Mouse (Mus musculus): ENCODE results near the gene Gm27027.

Gene Gm27027

DNA sequence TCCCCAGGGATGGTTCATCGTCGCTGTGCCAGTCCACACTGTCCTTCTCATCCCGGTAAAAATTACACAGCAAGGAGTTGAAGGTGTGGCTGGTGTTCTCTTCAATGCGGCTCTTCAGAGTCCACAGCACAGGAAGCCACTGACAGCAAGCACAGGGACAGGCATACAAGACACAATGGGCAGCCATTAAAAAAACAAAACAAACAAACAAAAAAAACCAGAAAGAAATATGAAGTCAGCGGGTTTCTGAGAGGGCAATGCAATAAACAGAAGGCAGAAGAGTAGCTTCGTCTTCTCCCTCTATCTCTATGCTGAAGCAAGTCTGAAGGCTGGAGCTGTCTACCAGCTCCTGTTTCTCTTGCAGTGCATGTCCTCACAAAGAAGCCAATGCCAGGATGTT lies at the start of gene Gm27027:
TSS of gene Gm27027 (minus strand) at position 101 of the 400 bp plus-strand sequence.
- no peak for DNase-seq

DNA sequence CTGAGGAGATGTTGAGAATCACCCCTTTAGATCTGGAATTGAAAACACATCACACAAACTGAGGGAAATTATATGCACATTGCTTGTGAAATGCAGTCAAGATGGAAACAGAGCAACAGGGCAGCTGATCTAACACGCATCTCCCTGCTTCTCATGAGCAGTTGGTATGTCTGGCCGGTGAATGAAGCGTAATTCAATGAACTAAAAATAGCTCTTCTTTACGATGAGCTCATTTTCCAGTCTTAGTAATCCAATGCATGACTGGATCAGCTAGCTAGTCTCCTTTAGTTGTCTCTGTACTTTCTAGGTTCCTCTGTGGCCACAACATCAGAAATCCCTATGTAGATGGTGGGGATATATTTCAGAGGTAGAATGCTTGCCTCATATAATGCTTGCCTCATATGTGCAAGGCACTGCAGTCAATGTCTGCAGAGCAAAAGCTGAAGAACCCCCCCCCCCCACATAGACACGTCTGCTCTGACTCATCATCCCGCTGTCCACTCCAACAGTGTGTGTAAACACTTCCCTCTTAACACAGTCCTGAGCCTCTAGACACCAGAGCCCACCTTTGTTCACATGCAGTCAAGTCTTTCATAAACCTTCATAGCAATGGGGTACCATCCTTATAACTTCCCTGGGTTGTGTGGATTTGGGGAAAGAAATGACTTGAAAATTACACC lies 49.4 kb upstream of the Gm27027 start:
- DNase-seq, result no peak

DNA sequence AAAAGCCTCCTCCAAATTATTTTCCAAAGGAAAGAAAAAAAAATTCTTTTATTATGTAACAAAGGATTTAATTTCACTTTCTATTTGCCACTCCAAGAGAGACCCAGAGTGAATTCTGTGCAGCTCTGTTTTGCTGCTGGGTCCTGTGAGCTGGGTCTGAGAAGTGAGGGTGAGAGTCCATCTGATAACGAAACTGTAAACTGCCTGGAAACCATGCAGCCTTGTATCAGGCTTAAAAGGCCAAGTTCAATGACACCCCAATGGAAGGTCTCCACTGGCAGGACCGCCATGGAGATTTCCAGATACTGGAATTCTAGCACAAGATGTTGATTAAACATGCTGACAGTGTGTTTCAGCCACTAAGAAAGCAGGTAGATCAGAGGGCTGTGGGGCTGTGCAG lies 48.0 kb upstream of the Gm27027 start:
- DNase-seq, result no peak

DNA sequence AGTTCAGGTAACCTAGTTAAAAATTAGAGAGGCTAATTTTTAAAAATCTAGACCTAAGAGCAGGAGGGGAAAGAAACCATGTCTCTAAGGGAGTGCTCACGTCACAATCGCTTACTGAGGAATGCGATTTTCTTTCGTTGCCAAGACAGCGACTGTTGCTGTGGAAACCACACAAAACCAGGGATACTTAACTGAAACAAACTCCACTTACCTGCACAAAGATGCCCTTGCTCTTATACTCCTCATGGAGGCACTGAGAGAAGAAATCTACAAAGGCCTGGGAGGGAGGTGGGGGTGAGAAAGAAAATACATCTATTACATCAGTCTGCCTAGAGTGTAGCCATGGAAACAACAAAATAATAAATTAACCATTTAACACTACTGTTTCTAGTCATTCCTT lies 47.5 kb upstream of the Gm27027 start:
- DNase-seq, result peak; percentile 31

DNA sequence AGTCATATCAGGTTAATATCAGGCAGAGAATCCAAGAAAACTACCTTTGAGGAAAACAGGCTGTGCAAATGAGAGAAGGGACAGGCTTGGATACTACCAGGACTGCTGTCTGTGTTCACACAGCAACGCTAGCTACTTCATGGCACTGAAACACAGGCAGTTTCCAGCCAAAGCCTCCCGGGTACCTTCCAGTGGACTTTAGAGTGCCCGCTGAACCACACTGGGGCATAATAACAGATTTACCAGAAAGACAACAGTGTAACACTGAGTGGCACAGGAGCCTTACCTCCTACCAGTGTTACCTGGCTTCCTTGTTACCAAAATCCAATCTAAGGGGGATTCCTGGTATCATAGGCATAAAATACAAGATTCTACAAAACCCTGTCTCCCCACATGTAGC lies 46.3 kb upstream of the Gm27027 start:
- no peak for DNase-seq

DNA sequence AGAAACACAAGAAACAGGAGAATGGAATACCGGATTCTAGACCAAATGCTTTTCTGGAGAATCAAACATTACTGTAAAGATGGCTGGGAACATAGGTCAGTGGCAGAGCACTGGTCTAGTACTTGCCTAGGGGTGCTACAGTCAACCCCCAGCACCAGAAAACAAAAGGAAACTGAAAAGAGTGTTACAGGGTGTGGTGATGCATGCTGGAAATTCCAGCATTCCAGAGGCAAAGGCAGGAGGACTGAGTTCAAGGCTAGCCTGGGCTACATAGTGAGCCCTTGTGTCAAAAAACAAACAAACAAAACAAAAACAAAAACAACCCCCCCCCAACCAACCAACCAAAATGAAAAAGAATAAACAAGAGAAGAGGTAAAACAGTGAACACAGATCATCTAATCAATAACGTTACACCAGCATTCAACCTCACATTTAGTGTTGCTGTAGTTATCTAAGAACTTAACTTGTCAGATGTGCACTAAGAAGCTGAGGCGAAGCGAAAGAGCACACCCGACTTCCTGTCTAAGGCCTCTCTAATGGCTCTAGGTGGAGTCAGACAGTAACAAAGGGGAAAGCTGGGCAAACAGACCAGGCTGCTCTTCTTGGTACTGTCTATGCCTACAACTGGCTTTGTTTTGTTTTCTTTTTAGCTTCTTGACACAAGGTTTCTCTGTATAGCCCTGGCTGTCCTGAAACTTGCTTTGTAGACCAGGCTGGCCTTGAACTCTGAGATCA lies 44.4 kb upstream of the Gm27027 start:
- DNase-seq, result no peak

DNA sequence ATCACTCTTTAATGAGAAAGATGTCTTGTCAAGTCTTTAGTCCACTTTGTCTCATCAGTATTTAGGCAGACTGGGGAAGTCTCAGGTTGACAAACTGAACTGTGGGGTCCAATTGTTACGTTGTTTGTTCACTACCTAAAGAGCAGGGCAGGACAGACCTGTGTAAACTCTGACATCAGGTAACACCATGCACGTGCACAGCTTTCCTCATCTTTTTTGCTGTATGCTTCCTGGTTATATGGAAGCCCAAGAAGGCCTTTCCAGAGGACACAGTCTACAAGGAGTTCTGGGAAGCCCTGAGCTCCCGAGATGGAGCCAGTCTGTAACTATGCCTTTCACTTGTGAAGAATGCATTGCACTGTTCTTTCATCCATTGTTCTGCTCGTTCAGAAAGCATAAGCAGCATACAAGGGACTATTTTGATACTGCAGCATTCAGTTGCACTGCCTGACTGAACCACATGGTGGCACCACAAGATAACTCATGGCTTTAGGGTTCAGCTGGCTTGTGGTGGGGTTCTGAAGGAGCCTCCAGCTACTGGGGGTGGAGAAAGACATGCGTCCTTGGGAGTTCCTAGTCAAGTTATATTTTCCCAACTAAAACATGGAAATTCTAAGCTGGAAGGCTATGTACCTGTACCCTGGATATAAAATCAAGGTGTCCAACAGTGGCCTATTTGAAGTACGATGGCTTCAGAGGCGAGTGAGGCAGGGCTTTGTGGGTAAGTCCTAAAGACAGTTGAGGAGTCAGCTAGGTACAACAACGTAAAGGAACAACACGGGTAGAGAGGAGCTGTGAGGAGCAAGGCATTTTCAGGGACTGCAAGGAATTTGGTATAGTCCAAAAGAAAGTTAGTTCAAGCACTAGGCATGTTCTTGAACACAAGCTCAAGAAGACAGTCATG lies 39.5 kb upstream of the Gm27027 start:
- DNase-seq, result peak; percentile 68

DNA sequence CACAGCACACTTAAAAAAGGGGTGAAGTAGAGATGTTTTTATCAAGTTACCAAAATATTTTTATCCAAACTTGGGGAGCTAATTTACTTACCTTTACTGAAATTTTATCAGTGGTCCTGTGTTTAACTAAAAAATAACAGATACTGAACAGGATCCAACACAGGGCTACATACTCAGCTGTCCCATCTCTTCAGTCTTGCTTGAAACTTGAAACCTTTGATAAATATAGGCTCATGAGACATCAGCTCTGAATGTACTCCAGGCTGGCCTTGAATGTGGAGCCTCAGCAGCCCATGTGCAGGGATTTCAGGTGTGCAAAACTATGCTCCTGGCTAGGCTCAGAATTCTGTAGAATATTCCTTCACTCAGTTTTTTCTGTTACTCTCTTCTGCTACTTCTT lies 34.4 kb upstream of the Gm27027 start:
- no peak for DNase-seq

DNA sequence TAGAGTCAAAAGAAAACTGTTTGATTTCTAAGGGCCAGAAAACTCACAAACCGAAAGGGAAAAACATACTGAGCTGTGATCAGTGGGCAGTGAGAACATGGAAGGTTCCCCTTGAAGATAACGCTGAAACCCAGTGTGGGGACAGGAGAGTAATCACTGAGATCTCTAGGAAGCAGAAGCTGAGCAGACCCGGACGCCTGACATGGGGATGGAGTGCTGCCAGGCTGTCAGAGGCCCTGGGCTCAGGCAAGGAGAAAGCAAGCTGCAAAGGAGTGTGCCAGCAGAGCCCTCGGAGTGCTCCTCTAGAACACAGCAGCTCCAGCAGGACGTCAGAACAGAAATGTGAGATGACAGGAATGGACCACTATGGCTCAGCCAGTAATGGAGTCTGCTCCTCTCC lies 28.5 kb upstream of the Gm27027 start:
- DNase-seq, result no peak

DNA sequence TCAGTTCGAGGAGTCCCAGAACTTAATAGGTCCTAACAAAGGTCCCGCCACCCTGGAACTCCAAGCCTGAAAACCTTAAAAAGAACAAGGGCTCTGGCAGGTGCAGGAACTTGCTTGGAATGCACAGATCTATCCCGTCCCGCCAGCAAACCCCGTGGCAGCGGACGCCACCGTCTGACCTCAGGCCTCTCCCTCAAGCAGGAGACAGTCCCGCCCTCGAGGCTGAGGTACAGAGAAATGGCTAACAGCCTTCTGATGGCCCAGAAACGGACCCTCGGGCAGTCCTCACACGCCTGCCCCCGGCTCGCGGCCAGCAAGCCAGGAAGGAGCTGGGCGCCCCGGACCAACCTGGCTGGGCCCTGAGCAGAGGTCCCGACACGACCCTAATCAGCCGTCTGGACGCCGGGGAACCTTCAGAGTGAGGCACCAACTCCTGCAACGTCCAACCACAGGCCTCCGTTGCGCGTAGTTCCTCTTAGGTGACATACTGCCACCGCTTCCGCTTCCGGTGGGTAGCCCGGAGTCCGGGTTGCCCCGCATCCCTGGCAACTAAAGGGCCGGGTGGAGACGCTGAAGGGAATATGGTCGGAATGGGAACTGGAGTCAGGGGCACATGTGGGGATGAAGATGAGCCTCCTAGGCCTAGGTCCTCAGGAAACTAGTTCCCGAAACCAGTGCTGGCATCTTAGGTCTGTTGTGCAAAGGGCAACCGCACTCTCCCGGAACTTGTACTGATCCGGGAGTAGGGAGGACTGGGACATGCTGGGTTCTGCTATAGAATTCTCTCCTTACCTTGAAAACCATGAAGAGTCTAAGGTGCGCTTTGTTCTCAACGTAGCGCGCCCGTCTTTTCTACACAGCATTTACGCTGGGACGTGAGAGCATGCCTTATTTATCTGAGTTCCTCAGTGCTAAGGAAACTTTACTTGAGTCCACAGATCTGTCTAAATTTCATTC lies 14.5 kb upstream of the Gm27027 start, which contains the start of gene Alkbh3:
TSS of gene Alkbh3 (minus strand) at position 473 of the 957 bp plus-strand sequence.
- peak; percentile 96 for DNase-seq

DNA sequence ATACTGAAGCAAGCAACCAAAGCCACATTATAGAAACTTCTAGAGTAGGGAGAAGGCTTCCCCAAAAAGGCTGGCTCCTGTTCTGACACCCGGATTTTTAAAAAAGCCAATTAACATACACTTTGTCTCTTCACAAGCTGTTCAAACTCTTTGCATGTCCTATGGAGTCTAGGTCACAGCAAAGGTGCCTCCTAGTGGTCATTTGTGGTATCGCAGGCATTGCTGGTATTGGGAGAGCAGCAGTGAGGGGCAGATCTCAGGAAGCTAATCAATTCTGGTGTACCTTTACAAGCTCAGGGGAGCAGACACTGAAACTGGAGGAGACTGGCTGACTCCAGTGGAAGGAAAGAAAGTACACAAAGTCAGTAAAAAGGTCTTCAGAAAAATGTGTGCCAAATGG lies 6.2 kb upstream of the Gm27027 start:
- DNase-seq, result peak; percentile 83

DNA sequence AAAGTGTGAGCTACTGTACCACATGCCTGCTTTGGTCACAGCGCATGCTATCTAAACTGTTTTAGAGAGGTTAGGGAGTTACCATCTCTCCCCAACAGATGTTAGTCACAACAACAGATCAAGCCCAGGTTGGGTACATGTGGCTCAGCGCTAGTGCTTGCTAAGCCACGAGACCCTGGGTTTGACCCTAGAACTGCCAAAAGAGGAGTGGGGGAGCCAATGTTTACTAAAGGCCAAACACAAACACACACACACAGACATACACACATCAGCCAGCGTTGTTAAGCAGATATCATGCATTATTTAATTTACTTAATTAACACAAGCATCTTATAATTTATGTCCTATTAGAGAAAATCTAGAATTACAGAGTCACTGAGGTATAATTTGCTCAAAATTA lies 5.8 kb upstream of the Gm27027 start:
- DNase-seq, result no peak

DNA sequence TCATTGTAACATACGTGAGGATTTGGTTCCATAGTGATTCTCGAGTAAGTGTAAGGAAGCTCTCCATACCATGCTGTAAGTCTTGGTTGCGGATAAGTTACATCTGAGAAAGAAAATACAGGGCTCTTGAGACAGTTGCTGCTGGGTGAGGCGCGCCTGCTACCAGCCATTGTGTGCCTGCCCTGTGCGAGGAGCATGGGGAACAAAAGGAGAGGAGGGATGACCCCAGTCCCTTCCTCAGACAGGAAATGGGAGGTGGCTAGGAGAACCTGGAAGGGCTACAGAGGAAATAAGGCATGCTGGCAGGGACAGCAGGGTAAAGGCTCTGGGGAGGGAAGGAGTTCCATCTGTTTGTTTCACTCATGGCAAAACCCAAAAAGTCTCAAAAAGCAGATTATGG lies 5.3 kb upstream of the Gm27027 start:
- no peak for DNase-seq

DNA sequence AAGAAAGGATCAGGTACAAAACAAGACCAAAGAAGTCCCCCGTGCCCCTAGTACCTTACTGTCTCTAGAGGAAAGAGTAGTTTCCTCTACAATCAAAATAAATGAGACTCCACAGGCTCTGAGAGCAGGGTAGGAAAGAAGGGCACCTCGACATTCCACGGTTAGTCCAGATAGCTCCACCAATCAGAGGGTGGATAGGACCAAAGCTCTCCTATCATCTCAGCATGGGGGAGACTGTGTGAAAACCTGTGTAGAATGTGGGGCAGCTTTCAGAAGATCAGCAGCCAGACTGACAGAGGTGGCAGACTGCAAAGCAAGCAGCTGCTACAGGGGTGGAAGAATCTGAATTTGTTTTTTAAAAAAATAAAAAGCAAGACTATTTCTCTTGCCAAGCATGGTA lies 3.3 kb downstream of the Gm27027 start:
- DNase-seq, result no peak

DNA sequence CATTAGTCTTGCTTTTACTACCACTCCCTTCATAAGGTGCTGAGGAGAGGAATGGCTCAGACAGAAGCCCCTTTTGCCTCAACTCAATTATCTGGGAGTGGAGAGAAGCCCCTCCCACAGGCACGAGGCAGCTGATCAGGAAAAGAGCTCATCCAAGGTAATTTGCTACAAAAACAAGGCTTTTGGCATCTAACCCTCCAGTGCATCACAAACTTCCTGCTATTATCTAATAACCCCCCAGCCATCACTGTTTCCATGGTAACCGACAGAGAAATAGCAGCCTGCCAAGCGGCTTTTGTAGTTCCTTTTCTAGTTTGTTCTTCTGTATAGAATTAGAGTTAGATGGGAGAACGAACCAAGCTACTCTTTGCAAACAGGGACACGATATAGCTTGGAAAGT lies 3.9 kb downstream of the Gm27027 start:
- peak; percentile 24 for DNase-seq

DNA sequence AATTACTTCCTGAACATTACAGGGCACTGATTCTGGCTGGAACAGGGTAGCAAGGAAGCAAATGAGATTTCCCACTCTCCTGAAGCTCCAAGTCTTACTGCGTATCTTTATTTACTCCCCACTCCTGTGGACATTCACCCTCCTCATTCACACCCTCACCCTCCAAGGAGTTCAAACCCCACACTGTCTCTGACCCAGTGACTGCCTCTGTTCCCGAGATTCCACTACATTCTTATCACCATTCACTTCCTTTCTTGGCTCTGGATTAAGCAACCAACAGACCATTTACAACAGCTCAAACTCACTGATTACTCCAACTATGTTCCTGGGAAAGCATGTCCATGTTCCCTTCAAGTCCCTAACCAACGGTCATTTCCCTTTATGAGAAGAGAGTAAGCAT lies 4.8 kb downstream of the Gm27027 start:
- DNase-seq, result no peak

DNA sequence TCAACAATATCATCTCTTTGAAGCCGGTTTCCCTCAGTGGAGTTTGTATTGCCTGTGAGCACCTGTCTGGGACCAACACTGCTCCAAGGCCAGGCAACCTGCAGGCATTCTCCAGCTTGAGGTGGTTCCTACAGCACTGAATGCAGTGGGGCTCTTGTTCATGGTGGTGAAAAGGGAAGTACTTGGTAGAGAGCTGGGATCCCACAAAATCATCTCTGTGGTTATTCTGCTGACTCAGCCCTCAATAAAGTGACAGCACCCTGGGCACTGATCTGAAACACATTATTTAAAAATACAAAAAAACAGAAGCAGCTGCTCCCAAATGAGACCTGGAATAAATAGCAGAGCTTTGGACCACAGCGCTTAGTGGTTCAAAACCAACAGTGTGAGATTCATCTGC lies 7.7 kb downstream of the Gm27027 start:
- DNase-seq, result no peak

DNA sequence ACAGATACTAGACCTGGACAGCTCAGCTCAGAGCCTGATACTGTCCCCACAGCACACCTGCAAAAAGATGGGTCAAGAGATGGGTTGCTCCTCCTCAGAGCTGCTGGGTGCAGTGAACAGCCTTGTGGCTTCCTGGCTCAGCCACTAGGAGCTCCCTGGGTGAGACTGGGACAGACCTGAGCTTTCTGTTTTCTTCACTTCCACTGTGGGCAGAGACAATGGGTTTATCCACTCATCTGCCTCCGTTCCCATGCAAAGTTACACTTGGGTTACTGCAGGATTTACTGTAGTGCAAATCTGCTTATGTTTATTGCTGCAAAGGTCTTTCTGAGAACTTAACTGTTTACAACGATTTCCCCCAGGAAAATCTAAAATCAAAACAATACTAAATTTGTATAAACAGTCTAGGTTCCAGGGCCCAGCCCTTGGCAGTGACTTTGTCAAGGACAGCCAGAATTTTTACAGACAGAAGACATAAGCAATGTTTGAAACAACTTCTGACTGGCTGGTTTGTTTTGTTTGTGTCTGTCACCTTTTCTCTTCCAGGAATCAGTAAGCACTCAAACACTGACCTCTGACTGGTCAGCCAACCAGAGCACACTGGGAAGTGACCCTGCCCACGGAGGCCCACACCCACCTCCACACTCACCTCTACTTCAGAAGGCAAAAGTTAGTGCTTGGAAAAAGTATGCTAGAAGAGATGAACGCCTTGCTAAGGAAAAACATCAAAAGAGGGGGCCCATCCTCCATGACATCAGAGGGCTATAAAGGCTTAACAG lies 13.5 kb downstream of the Gm27027 start:
- DNase-seq, result no peak

DNA sequence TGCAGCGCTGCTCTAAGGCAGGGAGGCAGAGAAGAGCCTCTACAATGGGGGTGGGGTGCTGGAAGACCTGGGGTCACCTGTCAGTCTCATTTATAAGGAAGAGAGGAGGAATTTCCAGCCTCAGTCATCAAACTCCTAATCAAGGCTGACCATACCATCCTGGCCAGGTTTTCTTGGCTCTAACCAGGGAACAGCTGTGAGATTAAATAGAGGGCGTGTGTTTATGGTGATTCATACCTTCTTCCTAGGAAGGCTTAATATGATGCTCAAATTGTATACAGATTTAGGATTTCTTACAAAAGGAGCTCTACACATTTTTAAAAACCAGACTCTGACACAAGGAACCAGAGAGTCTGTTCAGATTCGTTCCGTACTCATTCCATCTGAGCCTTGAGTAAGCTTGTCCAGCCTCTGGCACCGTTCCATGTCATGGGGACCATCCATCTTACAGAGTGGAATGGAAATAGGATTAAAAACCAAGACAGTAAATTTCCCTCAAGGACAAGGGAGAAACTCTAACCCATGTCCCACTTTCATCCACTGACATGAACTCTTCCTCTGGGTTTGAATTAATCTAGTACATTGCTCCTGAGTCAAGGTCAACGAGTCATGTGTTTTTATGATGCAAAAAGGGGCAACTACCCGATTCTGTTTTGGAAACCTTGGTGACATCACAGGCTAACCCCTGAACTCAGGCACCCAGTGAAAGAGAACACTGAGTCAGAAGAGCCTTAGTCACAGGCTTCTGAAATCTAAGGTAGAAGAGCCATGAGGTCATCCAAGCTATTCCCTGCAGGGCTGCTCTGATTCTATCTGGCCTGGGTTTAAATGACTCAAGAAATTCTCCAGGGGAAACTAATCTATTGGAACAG lies 16.7 kb downstream of the Gm27027 start:
- no peak for DNase-seq

DNA sequence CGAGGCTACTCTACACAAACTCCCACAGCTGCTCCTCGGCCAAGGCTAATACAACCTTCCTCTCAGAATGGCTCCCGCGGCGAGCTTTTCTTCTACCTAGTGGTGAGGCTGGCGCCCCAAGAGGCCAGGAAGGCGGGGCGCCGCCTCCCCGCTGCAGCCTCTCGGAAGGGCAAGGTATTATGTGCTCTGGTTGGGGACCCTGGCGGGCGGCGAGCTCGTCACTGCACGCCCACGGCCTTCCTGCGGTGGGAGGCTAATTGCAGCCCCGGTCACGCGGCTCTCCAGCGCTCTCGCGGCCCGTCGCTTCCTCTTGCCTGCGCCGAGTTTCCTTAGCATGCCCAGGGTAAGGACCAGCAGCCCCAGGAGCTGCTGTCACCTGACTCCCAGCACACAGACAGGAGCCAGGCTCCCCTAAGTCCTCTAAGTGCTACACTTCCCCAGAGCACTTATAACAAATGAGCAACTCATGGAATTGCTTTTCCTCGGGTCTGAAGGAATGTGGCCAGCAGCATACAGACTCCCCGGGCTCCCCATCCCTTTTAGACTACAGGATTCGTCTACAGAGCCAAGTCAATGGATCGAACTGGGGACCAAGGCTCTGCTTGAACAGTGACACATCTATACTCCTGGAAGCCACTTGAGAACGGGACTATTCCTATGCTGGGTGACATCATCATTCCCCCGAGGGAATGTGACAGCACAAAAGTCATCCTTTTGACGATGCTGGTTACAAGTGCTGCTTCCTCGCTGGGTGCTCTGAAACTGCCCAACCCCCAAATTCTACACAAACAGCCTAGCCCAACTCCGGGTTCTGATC lies 19.5 kb downstream of the Gm27027 start:
- peak; percentile 76 for DNase-seq
